Mouse (Mus musculus): ENCODE results near the gene Frmd5.
"Not testable (repeated sequence)": the region's sequence is repeated elsewhere in the genome, so short reads cannot be mapped to it uniquely, and the experiment has no call there.

Gene Frmd5

GRCm38 (mm10) chr2:121806959-121807653, at the start of gene Frmd5:
TSS of gene Frmd5 (minus strand) at chr2:121807087.
- in situ Hi-C loops (cut with MboI, MseI) = loop anchor here (10.0 kb wide), 1 partner anchor 218 kb away; the partner anchor contains the start of gene Eif3j1

- in situ Hi-C loops (cut with MboI, MseI) = no loop called here
Measured at GRCm38 (mm10) chr2:121853974-121854373, 47.1 kb upstream of the Frmd5 start.

GRCm38 (mm10) chr2:121852045-121852444, 45.2 kb upstream of the Frmd5 start:
- in situ Hi-C loops (cut with MboI, MseI) = no loop called here

GRCm38 (mm10) chr2:121846050-121846449, 39.2 kb upstream of the Frmd5 start:
- in situ Hi-C loops (cut with MboI, MseI) = no loop called here

- in situ Hi-C loops (cut with MboI, MseI) = no loop called here
Measured at GRCm38 (mm10) chr2:121842249-121842648, 35.4 kb upstream of the Frmd5 start.

- in situ Hi-C loops (cut with MboI, MseI) = no loop called here
Measured at GRCm38 (mm10) chr2:121841453-121841852, 34.6 kb upstream of the Frmd5 start.

- in situ Hi-C loops (cut with MboI, MseI) = no loop called here
Measured at GRCm38 (mm10) chr2:121834926-121835325, 28.0 kb upstream of the Frmd5 start.

GRCm38 (mm10) chr2:121832484-121832894, 25.6 kb upstream of the Frmd5 start:
- in situ Hi-C loops (cut with MboI, MseI) = no loop called here

- in situ Hi-C loops (cut with MboI, MseI) = no loop called here
Measured at GRCm38 (mm10) chr2:121828411-121828810, 21.5 kb upstream of the Frmd5 start.

- in situ Hi-C loops (cut with MboI, MseI) = no loop called here
Measured at GRCm38 (mm10) chr2:121826189-121826588, 19.3 kb upstream of the Frmd5 start.

GRCm38 (mm10) chr2:121824653-121825052, 17.8 kb upstream of the Frmd5 start:
- in situ Hi-C loops (cut with MboI, MseI) = no loop called here

GRCm38 (mm10) chr2:121821787-121822186, 14.9 kb upstream of the Frmd5 start:
- in situ Hi-C loops (cut with MboI, MseI) = no loop called here

- in situ Hi-C loops (cut with MboI, MseI) = not testable (repeated sequence)
Measured at GRCm38 (mm10) chr2:121810876-121811275, 4.0 kb upstream of the Frmd5 start.

GRCm38 (mm10) chr2:121809126-121809525, 2.2 kb upstream of the Frmd5 start:
- in situ Hi-C loops (cut with MboI, MseI) = loop anchor here (10.0 kb wide), 1 partner anchor 216 kb away; the partner anchor contains the start of gene Eif3j1

- in situ Hi-C loops (cut with MboI, MseI) = loop anchor here (10.0 kb wide), 1 partner anchor 218 kb away; the partner anchor contains the start of gene Eif3j1
Measured at GRCm38 (mm10) chr2:121806171-121806943, 530 bp downstream of the Frmd5 start.

GRCm38 (mm10) chr2:121799051-121799450, 7.8 kb downstream of the Frmd5 start:
- in situ Hi-C loops (cut with MboI, MseI) = no loop called here

GRCm38 (mm10) chr2:121795995-121796394, 10.9 kb downstream of the Frmd5 start:
- in situ Hi-C loops (cut with MboI, MseI) = no loop called here

- in situ Hi-C loops (cut with MboI, MseI) = no loop called here
Measured at GRCm38 (mm10) chr2:121789777-121790176, 17.1 kb downstream of the Frmd5 start.

GRCm38 (mm10) chr2:121788415-121788814, 18.5 kb downstream of the Frmd5 start:
- in situ Hi-C loops (cut with MboI, MseI) = no loop called here

- in situ Hi-C loops (cut with MboI, MseI) = no loop called here
Measured at GRCm38 (mm10) chr2:121787767-121788166, 19.1 kb downstream of the Frmd5 start.

GRCm38 (mm10) chr2:121787271-121787670, 19.6 kb downstream of the Frmd5 start:
- in situ Hi-C loops (cut with MboI, MseI) = no loop called here

- in situ Hi-C loops (cut with MboI, MseI) = loop anchor here (10.0 kb wide), 1 partner anchor 1571 kb away; no protein-coding TSS in a partner anchor
Measured at GRCm38 (mm10) chr2:121776219-121776618, 30.7 kb downstream of the Frmd5 start.

- in situ Hi-C loops (cut with MboI, MseI) = no loop called here
Measured at GRCm38 (mm10) chr2:121764851-121765250, 42.0 kb downstream of the Frmd5 start.
